Mouse (Mus musculus): Measurements from ENCODE around the gene Stx1a. TPM values are rescaled to one million over a fixed set of nuclear protein-coding genes. Genes with fewer than 3 reads are reported as not detected.
A peak's percentile ranks its signal among the peaks of the same experiment; 100 is the strongest.

Stx1a gene
- total and polyA plus RNA-seq, 3 experiments, result 1.4 to 4.7 (median 1.5) TPM

- Histone ChIP-seq H3K4me1 (ENCODE audit: control insufficient read depth, insufficient read depth, low read length) (peaks cover 4% of the 10 kb centered on the region), H3K27me3 (ENCODE audit: control insufficient read depth, insufficient read depth, low read length) (no peaks in the 10 kb centered on the region), H3K9ac (ENCODE audit: low read depth, low read length) (peak overlapping the region; percentile 71), H3K27ac (peak overlapping the region; percentile 100), H3K36me3 (ENCODE audit: control insufficient read depth, insufficient read depth, low read length) (no peaks in the 10 kb centered on the region), H3K4me3 (peak overlapping the region; percentile 66), H3K79me2 (replicated peaks; ENCODE audit: control insufficient read depth, insufficient read depth, low read length) (no peaks in the 10 kb centered on the region)
- TF ChIP-seq CTCF (IDR thresholded peaks at IDR 0.05) (no peak), EP300 (IDR thresholded peaks at IDR 0.05; ENCODE audit: insufficient read depth, low read depth, low read length) (no peak), POLR2A (IDR thresholded peaks at IDR 0.05; ENCODE audit: insufficient read depth, low read depth, low read length) (no peak)
- WGBS, result under 1% methylated on average over 37 of the region's 37 CpGs
- peak; percentile 92 to 93 for DNase-seq
- intact Hi-C loops (cut with DNase I), result loop anchor here (5.0 kb wide), 1 partner anchor 178 kb away; the partner anchor contains the start of gene Baz1b
These were observed 13.5 kb upstream of the Stx1a start for GRCm38 (mm10) chr5:135009590-135010319.

- WGBS, result 58% methylated on average over 7 of the region's 7 CpGs
- H3K36me3 ChIP-seq (ENCODE audit: control insufficient read depth, insufficient read depth, low read length), result no peaks in the 10 kb centered on the region
- intact Hi-C loops (cut with DNase I), result loop anchor here (5.0 kb wide), 1 partner anchor 177 kb away; the partner anchor contains the start of gene Baz1b
- H3K9ac ChIP-seq (ENCODE audit: low read depth, low read length), result no peak overlapping the region
- H3K27me3 ChIP-seq (ENCODE audit: control insufficient read depth, insufficient read depth, low read length), result no peaks in the 10 kb centered on the region
- H3K27ac ChIP-seq, result peak overlapping the region; percentile 100
- peak overlapping the region; percentile 66 for H3K4me3 ChIP-seq
- DNase-seq, result no peak
- no peaks in the 10 kb centered on the region for H3K79me2 ChIP-seq (replicated peaks; ENCODE audit: control insufficient read depth, insufficient read depth, low read length)
- no peak for TF ChIP-seq POLR2A (IDR thresholded peaks at IDR 0.05; ENCODE audit: insufficient read depth, low read depth, low read length)
- TF ChIP-seq EP300 (IDR thresholded peaks at IDR 0.05; ENCODE audit: insufficient read depth, low read depth, low read length), result no peak
- TF ChIP-seq CTCF (IDR thresholded peaks at IDR 0.05), result no peak
- H3K4me1 ChIP-seq (ENCODE audit: control insufficient read depth, insufficient read depth, low read length), result peaks cover 4% of the 10 kb centered on the region
These were observed 13.0 kb upstream of the Stx1a start for GRCm38 (mm10) chr5:135010320-135010709.

GRCm38 (mm10) chr5:135010841-135011743 is 12.2 kb upstream of the Stx1a start:
- Histone ChIP-seq H3K9ac (ENCODE audit: low read depth, low read length) (no peak overlapping the region), H3K4me1 (ENCODE audit: control insufficient read depth, insufficient read depth, low read length) (peaks cover 4% of the 10 kb centered on the region), H3K4me3 (no peak overlapping the region), H3K79me2 (replicated peaks; ENCODE audit: control insufficient read depth, insufficient read depth, low read length) (no peaks in the 10 kb centered on the region), H3K27me3 (ENCODE audit: control insufficient read depth, insufficient read depth, low read length) (no peaks in the 10 kb centered on the region), H3K36me3 (ENCODE audit: control insufficient read depth, insufficient read depth, low read length) (no peaks in the 10 kb centered on the region), H3K27ac (no peak overlapping the region)
- WGBS, result 90% methylated on average over 25 of the region's 25 CpGs
- intact Hi-C loops (cut with DNase I), result loop anchor here (5.0 kb wide), 1 partner anchor 176 kb away; the partner anchor contains the start of gene Baz1b
- TF ChIP-seq CTCF (IDR thresholded peaks at IDR 0.05), result no peak
- TF ChIP-seq EP300 (IDR thresholded peaks at IDR 0.05; ENCODE audit: insufficient read depth, low read depth, low read length), result no peak
- no peak for TF ChIP-seq POLR2A (IDR thresholded peaks at IDR 0.05; ENCODE audit: insufficient read depth, low read depth, low read length)
- DNase-seq, result no peak

GRCm38 (mm10) chr5:135011809-135012613 is 11.3 kb upstream of the Stx1a start:
- H3K36me3 ChIP-seq (ENCODE audit: control insufficient read depth, insufficient read depth, low read length), result no peaks in the 10 kb centered on the region
- peaks cover 4% of the 10 kb centered on the region for H3K4me1 ChIP-seq (ENCODE audit: control insufficient read depth, insufficient read depth, low read length)
- WGBS, result 51% methylated on average over 26 of the region's 26 CpGs
- H3K27ac ChIP-seq, result no peak overlapping the region
- intact Hi-C loops (cut with DNase I), result loop anchor here (5.0 kb wide), 1 partner anchor 175 kb away; the partner anchor contains the start of gene Baz1b
- no peak for DNase-seq
- H3K79me2 ChIP-seq (replicated peaks; ENCODE audit: control insufficient read depth, insufficient read depth, low read length), result no peaks in the 10 kb centered on the region
- H3K4me3 ChIP-seq, result no peak overlapping the region
- TF ChIP-seq EP300 (IDR thresholded peaks at IDR 0.05; ENCODE audit: insufficient read depth, low read depth, low read length) (no peak), CTCF (IDR thresholded peaks at IDR 0.05) (no peak), POLR2A (IDR thresholded peaks at IDR 0.05; ENCODE audit: insufficient read depth, low read depth, low read length) (no peak)
- no peaks in the 10 kb centered on the region for H3K27me3 ChIP-seq (ENCODE audit: control insufficient read depth, insufficient read depth, low read length)
- H3K9ac ChIP-seq (ENCODE audit: low read depth, low read length), result peak overlapping the region; percentile 15; the same call in 1 of the 2 replicates

- intact Hi-C loops (cut with DNase I), result loop anchor here (5.0 kb wide), 1 partner anchor 174 kb away; the partner anchor contains the start of gene Baz1b
- 22% methylated on average over 16 of the region's 16 CpGs for WGBS
- peak; percentile 69 to 85 for DNase-seq
- Histone ChIP-seq H3K27me3 (ENCODE audit: control insufficient read depth, insufficient read depth, low read length) (no peaks in the 10 kb centered on the region), H3K9ac (ENCODE audit: low read depth, low read length) (no peak overlapping the region), H3K36me3 (ENCODE audit: control insufficient read depth, insufficient read depth, low read length) (no peaks in the 10 kb centered on the region), H3K79me2 (replicated peaks; ENCODE audit: control insufficient read depth, insufficient read depth, low read length) (no peaks in the 10 kb centered on the region), H3K4me3 (no peak overlapping the region), H3K27ac (no peak overlapping the region), H3K4me1 (ENCODE audit: control insufficient read depth, insufficient read depth, low read length) (peaks cover 4% of the 10 kb centered on the region)
- TF ChIP-seq CTCF (IDR thresholded peaks at IDR 0.05) (peak; percentile 66), POLR2A (IDR thresholded peaks at IDR 0.05; ENCODE audit: insufficient read depth, low read depth, low read length) (no peak), EP300 (IDR thresholded peaks at IDR 0.05; ENCODE audit: insufficient read depth, low read depth, low read length) (no peak)
These were observed 10.4 kb upstream of the Stx1a start for GRCm38 (mm10) chr5:135012671-135013441.
